Comparison of ENCODE assay signal across 9 mouse cellular contexts in genomic region chr7:34647052-34647451, GRCm38 (mm10). TPM values are rescaled to one million over a fixed set of nuclear protein-coding genes. Genes with fewer than 3 reads are reported as not detected.
DNase-seq lines count a peak whose midpoint lies in the region; ATAC-seq lines count a peak whose summit lies in the region.
"Had no signal": no experiment of that assay in that cellular context is flagged by ENCODE, and none has a peak within 500 bp of the region (broad histone marks: within the 10 kb centered on the region; RNA-seq: fewer than 3 reads in every experiment).

No protein-coding gene starts in this region.

- peaks cover 80% of the 10 kb centered on the region for H3K36me3 ChIP-seq in heart, embryonic 10.5 days
- H3K36me3 ChIP-seq in stomach, embryonic 15.5 days, result peaks cover 22% of the 10 kb centered on the region

- peak; percentile 50 to 67 for DNase-seq in heart, postnatal 10 days
- DNase-seq in heart, embryonic 10.5 days (ENCODE audit: low spot score), result no peak
- peak; percentile 80 for DNase-seq in MN1 (ENCODE audit: low spot score)
- DNase-seq in kidney, adult 8-10 months, result peak; percentile 87 to 94

- H3K4me2 ChIP-seq in stomach, embryonic 15.5 days, result no peak overlapping the region
- H3K4me2 ChIP-seq: embryonic facial prominence, embryonic 13.5 days had no signal

- peaks cover 21% of the 10 kb centered on the region for H3K4me1 ChIP-seq in heart, embryonic 10.5 days
- no peaks in the 10 kb centered on the region; the same call in 1 of the 2 replicates for H3K4me1 ChIP-seq in brown adipose tissue, adult 24 weeks (ENCODE audit: control insufficient read depth, insufficient read depth, insufficient read length, low read length)
- H3K4me1 ChIP-seq in stomach, embryonic 15.5 days, result 0 out of 2 replicates have a peak, but pooled peaks cover 1% of the 10 kb centered on the region

- ATAC-seq in stomach, embryonic 15.5 days (ENCODE audit: insufficient read depth, low FRiP score, low read depth), result no peak
- no peak for ATAC-seq in megakaryocyte, adult 5-6 weeks (ENCODE audit: poor library complexity, severe bottlenecking)
- no peak for ATAC-seq in megakaryocyte-erythroid progenitor cell, adult 5-6 weeks (replicated peaks; ENCODE audit: low FRiP score, low TSS enrichment, poor library complexity, severe bottlenecking)

- no peaks in the 10 kb centered on the region; the same call in 1 of the 2 replicates for H3K9me3 ChIP-seq in heart, embryonic 10.5 days
- H3K9me3 ChIP-seq in stomach, embryonic 15.5 days, result no peaks in the 10 kb centered on the region
- H3K9me3 ChIP-seq: embryonic facial prominence, embryonic 13.5 days had no signal

- H3K4me3 ChIP-seq in heart, embryonic 10.5 days, result no peak overlapping the region
- no peak overlapping the region for H3K4me3 ChIP-seq in brown adipose tissue, adult 24 weeks (ENCODE audit: insufficient read depth, low read depth, low read length)
- no peak overlapping the region for H3K4me3 ChIP-seq in stomach, embryonic 15.5 days (replicated peaks)
- H3K4me3 ChIP-seq: embryonic facial prominence, embryonic 13.5 days had no signal

- no peaks in the 10 kb centered on the region for H3K27me3 ChIP-seq in heart, embryonic 10.5 days (ENCODE audit: insufficient read depth, poor library complexity, severe bottlenecking)
- no peaks in the 10 kb centered on the region for H3K27me3 ChIP-seq in stomach, embryonic 15.5 days (replicated peaks)
- H3K27me3 ChIP-seq: embryonic facial prominence, embryonic 13.5 days had no signal

- intact Hi-C loops in heart, postnatal 10 days (cut with DNase I), result no loop called here

- H3K9ac ChIP-seq in stomach, embryonic 15.5 days, result no peak overlapping the region
- H3K9ac ChIP-seq: embryonic facial prominence, embryonic 13.5 days had no signal

- no peak overlapping the region for H3K27ac ChIP-seq in heart, embryonic 10.5 days
- H3K27ac ChIP-seq in brown adipose tissue, adult 24 weeks (replicated peaks; ENCODE audit: low read depth, low read length), result peak overlapping the region; percentile 51
- peak overlapping the region; percentile 41; the same call in 1 of the 2 replicates for H3K27ac ChIP-seq in stomach, embryonic 15.5 days
- H3K27ac ChIP-seq: embryonic facial prominence, embryonic 13.5 days had no signal

- WGBS in heart, embryonic 10.5 days, result 74% methylated on average over 9 of the region's 9 CpGs
- WGBS in stomach, embryonic 15.5 days, result 52% methylated on average over 9 of the region's 9 CpGs

RNA-seq across cellular contexts. Expression of gene Kctd15, which starts 9.5 kb away (rescaled TPM):
- total RNA-seq in heart, postnatal 10 days (2021), result 1 to 10 TPM; 4.2 to 5.8 TPM
- polyA plus RNA-seq in heart, embryonic 10.5 days (2016; fragmentation: Nextera tagmentation; extraction: Ambion mirVana), result 15.3 and 25.5 TPM in 2 replicates
- polyA plus RNA-seq in brown adipose tissue, adult 24 weeks (2012; ENCODE audit: insufficient read depth, insufficient read length, missing spikeins), result 13.7 and 14.0 TPM in 2 replicates
- 19.2 and 20.3 TPM in 2 replicates for polyA plus RNA-seq in stomach, embryonic 15.5 days (2015; fragmentation: Nextera tagmentation; extraction: Ambion mirVana)
- total RNA-seq in megakaryocyte, adult 5-6 weeks (2015), result 0.30 TPM in 1 of 2 replicates, not detected in the other
- 0.07 TPM in 1 of 2 replicates, not detected in the other for total RNA-seq in megakaryocyte, adult 5-6 weeks (2017)
- not detected in 2 replicates for total RNA-seq in megakaryocyte-erythroid progenitor cell, adult 5-6 weeks (2014; fragmentation: Nextera tagmentation)
- total RNA-seq in megakaryocyte-erythroid progenitor cell, adult 5-6 weeks (2017), result 0.38 TPM in 1 of 2 replicates, not detected in the other
